Mouse (Mus musculus): ENCODE data around the gene Asb16.

The Asb16 gene

GRCm38 (mm10) chr11:102230006-102230741 lies 38.4 kb upstream of the Asb16 start, which contains the start of gene Hdac5:
Hdac5 (minus strand) TSS chr11:102230166.
- peak within 1 kb of the TSS; percentile 86 for H3K4me3 ChIP-seq (replicated peaks; ENCODE audit: low read length)
- H3K9me3 ChIP-seq (ENCODE audit: low read length), result no peaks in the 10 kb centered on the region
- H3K36me3 ChIP-seq (ENCODE audit: insufficient read depth, low read length), result no peaks in the 10 kb centered on the region
- peaks cover 52% of the 10 kb centered on the region for H3K4me1 ChIP-seq (replicated peaks; ENCODE audit: low read depth, low read length)
- H3K27me3 ChIP-seq (ENCODE audit: insufficient read depth, low read length), result peaks cover 33% of the 10 kb centered on the region
- TF ChIP-seq CTCF (conservative IDR thresholded peaks at IDR 0.05; ENCODE audit: low read length) (no peak; the same call in 1 of the 2 replicates), NANOG (IDR thresholded peaks at IDR 0.05; ENCODE audit: borderline replicate concordance, low read length) (no peak)

DNA sequence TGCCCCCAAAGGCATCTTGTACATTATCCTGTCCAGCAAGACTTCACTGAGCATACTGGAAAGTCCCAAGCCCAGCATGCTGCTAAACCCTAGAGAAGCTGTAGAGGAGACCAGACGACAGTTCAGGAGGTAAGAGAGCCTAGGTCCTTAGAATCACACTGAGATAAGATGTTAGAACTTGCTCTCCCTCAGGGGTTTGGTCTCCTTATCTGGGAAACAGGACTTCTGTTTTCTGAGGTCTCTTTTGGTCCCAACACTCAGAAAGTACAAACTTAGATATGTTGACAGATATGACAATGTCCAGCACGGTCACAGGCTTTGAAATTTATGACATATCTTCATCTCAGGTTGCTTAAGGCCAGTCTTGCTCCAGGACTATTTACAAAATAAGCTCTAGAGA lies 32.5 kb upstream of the Asb16 start:
- no peaks in the 10 kb centered on the region for H3K9me3 ChIP-seq (ENCODE audit: low read length)
- no peak for TF ChIP-seq CTCF (conservative IDR thresholded peaks at IDR 0.05; ENCODE audit: low read length)
- TF ChIP-seq POU5F1 (IDR thresholded peaks at IDR 0.05; ENCODE audit: borderline replicate concordance, low read length), result no peak
- TF ChIP-seq NANOG (IDR thresholded peaks at IDR 0.05; ENCODE audit: borderline replicate concordance, low read length), result no peak

GRCm38 (mm10) chr11:102240636-102241035 lies 27.9 kb upstream of the Asb16 start:
- peaks cover 14% of the 10 kb centered on the region for H3K27me3 ChIP-seq (ENCODE audit: insufficient read depth, low read length)
- 0 out of 2 replicates have a peak, but pooled peaks cover 4% of the 10 kb centered on the region for H3K9me3 ChIP-seq (ENCODE audit: low read length)
- peaks cover 27% of the 10 kb centered on the region for H3K4me1 ChIP-seq (replicated peaks; ENCODE audit: low read depth, low read length)
- H3K36me3 ChIP-seq (ENCODE audit: insufficient read depth, low read length), result no peaks in the 10 kb centered on the region
- no peak overlapping the region for H3K4me3 ChIP-seq (replicated peaks; ENCODE audit: low read length)
- TF ChIP-seq POU5F1 (IDR thresholded peaks at IDR 0.05; ENCODE audit: borderline replicate concordance, low read length), result no peak
- TF ChIP-seq NANOG (IDR thresholded peaks at IDR 0.05; ENCODE audit: borderline replicate concordance, low read length), result no peak
- TF ChIP-seq CTCF (conservative IDR thresholded peaks at IDR 0.05; ENCODE audit: low read length), result no peak

More for the DNA sequence above, 32.5 kb upstream of the Asb16 start:
- Histone ChIP-seq H3K36me3 (ENCODE audit: insufficient read depth, low read length) (no peaks in the 10 kb centered on the region), H3K27me3 (ENCODE audit: insufficient read depth, low read length) (peaks cover 16% of the 10 kb centered on the region), H3K4me1 (replicated peaks; ENCODE audit: low read depth, low read length) (peaks cover 15% of the 10 kb centered on the region), H3K4me3 (replicated peaks; ENCODE audit: low read length) (no peak overlapping the region)

GRCm38 (mm10) chr11:102241246-102241645 lies 27.3 kb upstream of the Asb16 start:
- H3K36me3 ChIP-seq (ENCODE audit: insufficient read depth, low read length), result no peaks in the 10 kb centered on the region
- TF ChIP-seq CTCF (conservative IDR thresholded peaks at IDR 0.05; ENCODE audit: low read length), result no peak
- TF ChIP-seq NANOG (IDR thresholded peaks at IDR 0.05; ENCODE audit: borderline replicate concordance, low read length), result no peak
- TF ChIP-seq POU5F1 (IDR thresholded peaks at IDR 0.05; ENCODE audit: borderline replicate concordance, low read length), result no peak
- no peak overlapping the region for H3K4me3 ChIP-seq (replicated peaks; ENCODE audit: low read length)
- peaks cover 18% of the 10 kb centered on the region for H3K27me3 ChIP-seq (ENCODE audit: insufficient read depth, low read length)
- peaks cover 33% of the 10 kb centered on the region for H3K4me1 ChIP-seq (replicated peaks; ENCODE audit: low read depth, low read length)
- H3K9me3 ChIP-seq (ENCODE audit: low read length), result 0 out of 2 replicates have a peak, but pooled peaks cover 4% of the 10 kb centered on the region

DNA sequence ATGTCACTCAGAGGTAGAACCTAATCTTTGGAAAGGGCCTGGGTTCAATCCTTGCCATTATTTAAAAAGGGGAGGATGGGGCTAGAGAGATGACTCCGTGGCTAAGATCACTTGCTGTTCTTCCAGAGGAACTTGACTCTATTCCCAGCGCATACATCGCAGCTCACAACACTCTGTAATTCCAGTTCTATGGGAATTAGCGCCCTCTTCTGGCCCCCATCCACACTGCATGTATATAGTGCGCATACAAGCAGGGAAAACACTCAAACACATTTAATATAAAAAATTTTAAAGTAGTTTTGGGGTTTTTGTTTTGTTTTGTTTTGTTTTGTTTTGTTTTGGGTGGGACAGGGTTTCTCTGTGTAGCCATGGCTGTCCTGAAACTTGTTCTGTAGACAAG lies 26.7 kb upstream of the Asb16 start:
- Histone ChIP-seq H3K4me1 (replicated peaks; ENCODE audit: low read depth, low read length) (peaks cover 33% of the 10 kb centered on the region), H3K36me3 (ENCODE audit: insufficient read depth, low read length) (no peaks in the 10 kb centered on the region), H3K4me3 (replicated peaks; ENCODE audit: low read length) (no peak overlapping the region), H3K9me3 (ENCODE audit: low read length) (0 out of 2 replicates have a peak, but pooled peaks cover 4% of the 10 kb centered on the region), H3K27me3 (ENCODE audit: insufficient read depth, low read length) (peaks cover 18% of the 10 kb centered on the region)
- TF ChIP-seq NANOG (IDR thresholded peaks at IDR 0.05; ENCODE audit: borderline replicate concordance, low read length) (no peak), CTCF (conservative IDR thresholded peaks at IDR 0.05; ENCODE audit: low read length) (peak; percentile 84), POU5F1 (IDR thresholded peaks at IDR 0.05; ENCODE audit: borderline replicate concordance, low read length) (no peak)

DNA sequence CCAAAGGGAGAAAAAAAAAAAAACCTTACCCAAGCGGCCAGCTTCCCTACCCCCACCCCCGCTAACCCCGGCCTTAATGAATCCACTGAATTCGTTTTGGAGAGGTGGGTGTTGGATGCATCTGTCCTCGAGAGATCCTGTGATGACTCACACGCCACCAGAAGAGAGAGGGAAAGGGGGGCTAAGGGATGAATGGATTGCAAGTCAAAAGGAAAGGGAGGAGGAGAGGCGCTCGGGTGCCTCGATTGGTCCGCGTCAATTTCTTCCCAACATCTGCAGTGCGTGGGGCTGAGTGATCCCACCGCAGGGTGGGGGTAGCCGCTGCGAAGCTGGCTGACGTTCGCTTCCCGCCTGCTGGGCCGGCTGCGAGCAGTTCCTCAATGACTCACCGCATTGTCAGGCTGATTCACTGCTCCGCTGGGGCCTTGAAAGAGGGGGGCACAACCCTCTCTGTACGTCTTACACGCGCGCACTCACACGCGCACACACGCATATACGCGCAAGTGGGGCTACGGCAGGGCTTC lies 23.6 kb upstream of the Asb16 start:
- Histone ChIP-seq H3K9me3 (ENCODE audit: low read length) (0 out of 2 replicates have a peak, but pooled peaks cover 4% of the 10 kb centered on the region), H3K4me3 (replicated peaks; ENCODE audit: low read length) (peak overlapping the region; percentile 48), H3K4me1 (replicated peaks; ENCODE audit: low read depth, low read length) (peaks cover 40% of the 10 kb centered on the region), H3K36me3 (ENCODE audit: insufficient read depth, low read length) (no peaks in the 10 kb centered on the region), H3K27me3 (ENCODE audit: insufficient read depth, low read length) (peaks cover 18% of the 10 kb centered on the region)
- TF ChIP-seq POU5F1 (IDR thresholded peaks at IDR 0.05; ENCODE audit: borderline replicate concordance, low read length), result no peak
- TF ChIP-seq NANOG (IDR thresholded peaks at IDR 0.05; ENCODE audit: borderline replicate concordance, low read length), result 0 out of 2 replicates have a peak, but pooled peaks have one; percentile 8

GRCm38 (mm10) chr11:102245581-102246272 lies 22.8 kb upstream of the Asb16 start:
- Histone ChIP-seq H3K9me3 (ENCODE audit: low read length) (0 out of 2 replicates have a peak, but pooled peaks cover 4% of the 10 kb centered on the region), H3K36me3 (ENCODE audit: insufficient read depth, low read length) (peaks cover 4% of the 10 kb centered on the region), H3K4me1 (replicated peaks; ENCODE audit: low read depth, low read length) (peaks cover 46% of the 10 kb centered on the region), H3K4me3 (replicated peaks; ENCODE audit: low read length) (peak overlapping the region; percentile 48; the same call in 1 of the 2 replicates), H3K27me3 (ENCODE audit: insufficient read depth, low read length) (peaks cover 18% of the 10 kb centered on the region)
- TF ChIP-seq CTCF (conservative IDR thresholded peaks at IDR 0.05; ENCODE audit: low read length) (no peak), POU5F1 (IDR thresholded peaks at IDR 0.05; ENCODE audit: borderline replicate concordance, low read length) (no peak), NANOG (IDR thresholded peaks at IDR 0.05; ENCODE audit: borderline replicate concordance, low read length) (no peak)

DNA sequence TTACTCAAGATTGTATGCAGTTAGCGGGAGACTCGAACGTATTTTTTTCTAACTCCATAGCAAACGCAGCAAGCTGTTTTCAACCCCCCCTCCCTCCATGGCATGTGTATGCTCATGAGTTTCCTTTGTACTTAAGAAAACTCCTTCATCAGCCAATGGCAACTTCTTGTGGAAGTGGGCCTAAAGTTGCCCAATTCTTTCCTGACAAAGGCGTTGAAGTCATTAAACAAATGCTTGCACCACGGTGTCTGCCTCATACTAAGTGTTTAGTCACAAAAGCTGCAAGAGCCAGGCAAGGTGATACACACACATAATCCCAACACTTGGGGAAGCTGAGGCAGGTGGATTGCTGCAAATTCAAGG lies 22.3 kb upstream of the Asb16 start:
- Histone ChIP-seq H3K4me1 (replicated peaks; ENCODE audit: low read depth, low read length) (peaks cover 51% of the 10 kb centered on the region), H3K4me3 (replicated peaks; ENCODE audit: low read length) (no peak overlapping the region), H3K27me3 (ENCODE audit: insufficient read depth, low read length) (peaks cover 18% of the 10 kb centered on the region), H3K36me3 (ENCODE audit: insufficient read depth, low read length) (peaks cover 10% of the 10 kb centered on the region), H3K9me3 (ENCODE audit: low read length) (0 out of 2 replicates have a peak, but pooled peaks cover 4% of the 10 kb centered on the region)
- TF ChIP-seq NANOG (IDR thresholded peaks at IDR 0.05; ENCODE audit: borderline replicate concordance, low read length) (no peak), POU5F1 (IDR thresholded peaks at IDR 0.05; ENCODE audit: borderline replicate concordance, low read length) (no peak), CTCF (conservative IDR thresholded peaks at IDR 0.05; ENCODE audit: low read length) (no peak)

Measured in E14TG2a.4 (cell line).